8 mouse cellular contexts compared by ENCODE assay signal in the genomic region with DNA sequence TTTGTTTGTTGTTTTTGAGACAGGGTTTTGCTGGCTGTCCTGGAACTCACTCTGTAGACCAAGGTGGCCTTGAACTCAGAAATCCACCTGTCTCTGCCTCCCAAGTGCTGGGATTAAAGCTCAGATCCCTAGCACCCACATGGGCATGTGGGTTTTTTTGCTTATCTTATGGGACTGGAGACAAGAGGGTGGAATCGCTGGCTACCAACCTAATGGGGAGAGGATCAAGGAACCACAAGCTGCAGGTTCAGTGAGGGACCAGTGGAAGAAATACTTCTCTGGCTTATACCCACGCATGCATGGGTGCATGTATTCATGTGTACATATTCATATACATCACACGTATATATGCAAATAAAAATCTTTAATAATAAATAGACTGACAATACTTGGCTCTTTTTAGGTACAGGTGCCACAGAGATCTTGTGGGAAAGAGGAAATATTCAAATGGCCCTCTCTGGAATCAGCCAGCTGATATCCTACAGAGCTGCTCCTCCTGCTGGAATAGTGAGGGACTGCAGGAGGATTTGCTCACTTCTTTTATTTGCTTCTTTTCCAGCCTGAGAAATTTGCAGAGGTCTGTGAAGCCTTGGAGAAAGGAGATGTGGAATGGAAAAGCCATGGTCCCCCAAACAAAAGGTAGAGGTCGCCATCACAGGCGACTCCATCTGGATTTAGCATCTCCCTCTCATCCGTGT. TPM values are rescaled to one million over a fixed set of nuclear protein-coding genes. Genes with fewer than 3 reads are reported as not detected.
A peak's percentile ranks its signal among the peaks of the same experiment; 100 is the strongest.
DNase-seq lines count a peak whose midpoint lies in the region; ATAC-seq lines count a peak whose summit lies in the region.

No protein-coding gene starts in this region.

- WGBS in hindbrain, embryonic 11.5 days: 64% methylated on average over 6 of the region's 6 CpGs
- 67% methylated on average over 6 of the region's 6 CpGs for WGBS in hindbrain, embryonic 16.5 days

- DNase-seq in hindbrain, embryonic 11.5 days (ENCODE audit: low spot score): peak; percentile 71
- peak; percentile 52 to 53 for DNase-seq in B cell, adult 2 months
- DNase-seq in ZHBTc4 (ENCODE audit: low read depth, low spot score): peak; percentile 68
- peak; percentile 68 for DNase-seq in embryo, embryonic 11 days
- DNase-seq in kidney, postnatal 14 days: peak; percentile 58
- DNase-seq in lung, postnatal 25 days (ENCODE audit: low spot score): peak; percentile 37
- DNase-seq in spleen, postnatal 10 days (ENCODE audit: low spot score in 2 of 2): peak; percentile 33 to 68

- ATAC-seq in hindbrain, embryonic 11.5 days (ENCODE audit: low FRiP score): no peak
- no peak for ATAC-seq in hindbrain, embryonic 16.5 days

- H3K9ac ChIP-seq in hindbrain, embryonic 11.5 days (ENCODE audit: low read depth, low read length): no peak overlapping the region
- no peak overlapping the region for H3K9ac ChIP-seq in hindbrain, embryonic 16.5 days (ENCODE audit: low read depth, low read length)

- no peak overlapping the region for H3K27ac ChIP-seq in hindbrain, embryonic 11.5 days (ENCODE audit: low read depth, low read length)
- no peak overlapping the region for H3K27ac ChIP-seq in hindbrain, embryonic 16.5 days (ENCODE audit: low read depth, low read length)

- H3K27me3 ChIP-seq in hindbrain, embryonic 11.5 days (ENCODE audit: control insufficient read depth, insufficient read depth, low read length): no peaks in the 10 kb centered on the region
- H3K27me3 ChIP-seq in hindbrain, embryonic 16.5 days (replicated peaks; ENCODE audit: control insufficient read depth, insufficient read depth, low read length): no peaks in the 10 kb centered on the region

- no peak overlapping the region for H3K4me2 ChIP-seq in hindbrain, embryonic 11.5 days (replicated peaks; ENCODE audit: low read depth, low read length)
- no peak overlapping the region for H3K4me2 ChIP-seq in hindbrain, embryonic 16.5 days (ENCODE audit: low read length)

- H3K9me3 ChIP-seq in hindbrain, embryonic 11.5 days (ENCODE audit: control insufficient read depth, low read length): no peaks in the 10 kb centered on the region
- H3K9me3 ChIP-seq in hindbrain, embryonic 16.5 days (ENCODE audit: control insufficient read depth, low read length): no peaks in the 10 kb centered on the region

- H3K4me3 ChIP-seq in hindbrain, embryonic 11.5 days (ENCODE audit: low read depth, low read length): no peak overlapping the region
- H3K4me3 ChIP-seq in hindbrain, embryonic 16.5 days (ENCODE audit: low read length): no peak overlapping the region

- no peaks in the 10 kb centered on the region; the same call in 1 of the 2 replicates for H3K36me3 ChIP-seq in hindbrain, embryonic 11.5 days (ENCODE audit: control insufficient read depth, insufficient read depth, low read length)
- H3K36me3 ChIP-seq in hindbrain, embryonic 16.5 days (ENCODE audit: control insufficient read depth, insufficient read depth, low read length): peaks cover 36% of the 10 kb centered on the region

- no peaks in the 10 kb centered on the region for H3K4me1 ChIP-seq in hindbrain, embryonic 11.5 days (replicated peaks; ENCODE audit: control insufficient read depth, insufficient read depth, low read length)
- no peaks in the 10 kb centered on the region for H3K4me1 ChIP-seq in hindbrain, embryonic 16.5 days (ENCODE audit: control insufficient read depth, insufficient read depth, low read depth, low read length)

RNA-seq across cellular contexts. Expression of a gene that starts 20.3 kb away (rescaled TPM):
- 12.4 and 14.2 TPM in 2 replicates for polyA plus RNA-seq in hindbrain, embryonic 11.5 days (2014; fragmentation: Nextera tagmentation; extraction: Ambion mirVana)
- polyA plus RNA-seq in hindbrain, embryonic 16.5 days (2015; fragmentation: Nextera tagmentation; extraction: Ambion mirVana): 15.8 and 16.2 TPM in 2 replicates

RNA-seq across cellular contexts. Expression of a gene that starts 20.5 kb away (rescaled TPM):
- 152 and 164 TPM in 2 replicates for polyA plus RNA-seq in hindbrain, embryonic 11.5 days (2014; fragmentation: Nextera tagmentation; extraction: Ambion mirVana)
- polyA plus RNA-seq in hindbrain, embryonic 16.5 days (2015; fragmentation: Nextera tagmentation; extraction: Ambion mirVana): 77.1 and 78.7 TPM in 2 replicates

RNA-seq across cellular contexts. Expression of a gene that starts 41.4 kb away (rescaled TPM):
- polyA plus RNA-seq in hindbrain, embryonic 11.5 days (2014; fragmentation: Nextera tagmentation; extraction: Ambion mirVana): 20.3 and 29.1 TPM in 2 replicates
- polyA plus RNA-seq in hindbrain, embryonic 16.5 days (2015; fragmentation: Nextera tagmentation; extraction: Ambion mirVana): 18.0 and 22.0 TPM in 2 replicates

RNA-seq across cellular contexts. Expression of a gene that starts 44.7 kb away (rescaled TPM):
- 49.3 and 58.1 TPM in 2 replicates for polyA plus RNA-seq in hindbrain, embryonic 11.5 days (2014; fragmentation: Nextera tagmentation; extraction: Ambion mirVana)
- 57.4 and 71.5 TPM in 2 replicates for polyA plus RNA-seq in hindbrain, embryonic 16.5 days (2015; fragmentation: Nextera tagmentation; extraction: Ambion mirVana)
